Mouse (Mus musculus) bone marrow macrophage, adult 2 months (primary cell): ENCODE data around the gene Pde1c. TPM values are rescaled to one million over a fixed set of nuclear protein-coding genes. Genes with fewer than 3 reads are reported as not detected.

Source experiments
- H3K27ac ChIP-seq: 2 replicates; pipeline ENCODE4 v1.5.1; 2012; ENCODE audit warnings: low read depth, low read length; ENCODE audit not compliant: insufficient read depth
- H3K4me1 ChIP-seq: 2 replicates; pipeline ENCODE4 v1.6.1; 2012; ENCODE audit warnings: low read length; ENCODE audit not compliant: control insufficient read depth, insufficient read depth
- H3K4me3 ChIP-seq: 2 replicates; pipeline ENCODE4 v1.5.1; 2012; ENCODE audit warnings: mild to moderate bottlenecking, low read length, moderate library complexity; ENCODE audit not compliant: insufficient read depth
- CTCF ChIP-seq: IDR thresholded peaks from 2 replicates; pipeline ENCODE4 v1.5.1; 2012; ENCODE audit warnings: low read depth, mild to moderate bottlenecking, low read length, moderate library complexity
- POLR2A ChIP-seq: IDR thresholded peaks from 2 replicates; pipeline ENCODE4 v1.6.1; 2012; ENCODE audit warnings: mild to moderate bottlenecking, low read depth, low read length, borderline replicate concordance
- polyA plus RNA-seq: library from polyadenylated mRNA; stranded (reverse); fragments of >200 nt; gene quantifications from 2 replicates; pipeline ENCODE4 v1.2.4, GENCODE M21; 2012; ENCODE audit not compliant: missing spikeins, insufficient read depth, insufficient read length

Pde1c gene
- polyA plus RNA-seq, 1 experiment: not detected

DNA sequence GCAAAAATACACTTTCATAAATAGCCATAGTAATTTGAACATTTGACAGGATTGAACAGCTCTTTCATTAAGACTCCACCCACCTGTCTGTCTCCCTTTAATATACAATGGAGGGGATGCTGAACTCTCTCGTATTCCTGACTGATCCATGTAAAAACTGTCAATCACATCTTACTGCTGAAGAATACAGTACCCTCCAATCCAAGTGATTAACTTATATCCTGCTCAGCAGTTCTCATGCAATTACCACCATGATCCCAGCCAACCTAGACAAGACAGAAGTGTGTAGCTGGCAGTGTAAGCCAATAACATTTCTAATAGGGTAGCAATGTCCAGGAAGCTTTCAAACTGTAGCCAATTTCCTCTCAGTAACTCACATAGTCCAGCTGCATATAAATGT, 226.9 kb downstream of the Pde1c start:
- TF ChIP-seq POLR2A (no peak), CTCF (no peak)
- H3K27ac ChIP-seq: no peak overlapping the region
- no peaks in the 10 kb centered on the region for H3K4me1 ChIP-seq
- H3K4me3 ChIP-seq: no peak overlapping the region

DNA sequence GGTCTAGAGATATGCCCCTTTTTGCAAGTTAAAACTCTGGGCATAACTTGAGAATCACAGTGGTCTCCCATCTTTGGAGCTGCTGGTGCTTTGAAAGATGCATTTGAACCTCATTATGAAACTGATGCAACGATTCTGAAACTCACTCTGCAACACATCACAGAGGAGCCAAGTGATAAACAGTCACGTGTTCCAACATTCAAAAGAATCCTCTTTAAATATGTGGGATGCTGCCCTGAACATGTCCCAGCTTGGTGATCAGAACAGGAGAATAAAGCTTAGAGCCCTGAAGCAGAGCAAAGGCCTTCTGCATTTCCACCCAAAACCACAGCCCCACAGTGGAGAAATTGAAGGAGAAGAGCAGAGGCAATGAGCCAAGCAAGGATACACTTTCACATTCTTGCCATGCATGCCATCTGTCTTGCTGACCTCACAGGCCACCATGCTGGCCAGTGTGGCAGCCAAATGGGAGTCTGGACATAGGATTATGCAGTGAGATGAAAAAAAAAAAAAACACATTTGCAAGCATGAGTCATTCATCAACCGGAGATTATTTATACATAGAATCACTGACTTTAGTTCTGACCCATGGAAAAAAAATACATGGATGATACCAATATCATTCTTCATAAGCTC, 233.0 kb downstream of the Pde1c start:
- Histone ChIP-seq H3K4me3 (no peak overlapping the region), H3K4me1 (no peaks in the 10 kb centered on the region), H3K27ac (no peak overlapping the region)
- no peak for TF ChIP-seq CTCF
- TF ChIP-seq POLR2A: no peak

DNA sequence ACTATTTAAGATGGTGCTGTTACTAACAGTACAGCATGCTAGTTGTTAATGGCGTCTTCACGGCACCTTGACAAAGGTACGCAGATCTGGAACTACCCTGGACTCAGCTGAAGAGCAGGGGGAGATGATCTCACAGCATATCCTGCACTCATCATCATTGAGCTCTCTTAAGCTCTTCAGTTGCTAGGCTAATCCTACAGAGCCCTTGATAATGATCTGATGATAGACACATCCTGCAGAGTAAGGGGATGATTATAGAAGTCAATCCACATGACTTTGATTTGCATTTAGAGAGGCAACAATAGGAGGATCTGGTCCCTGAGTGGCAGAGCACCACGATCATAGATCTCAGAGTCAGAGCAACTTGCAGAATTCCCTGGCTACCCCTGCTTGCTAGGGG, 236.8 kb downstream of the Pde1c start:
- no peak for TF ChIP-seq CTCF
- no peak for TF ChIP-seq POLR2A
- Histone ChIP-seq H3K4me3 (no peak overlapping the region), H3K4me1 (no peaks in the 10 kb centered on the region), H3K27ac (no peak overlapping the region)

DNA sequence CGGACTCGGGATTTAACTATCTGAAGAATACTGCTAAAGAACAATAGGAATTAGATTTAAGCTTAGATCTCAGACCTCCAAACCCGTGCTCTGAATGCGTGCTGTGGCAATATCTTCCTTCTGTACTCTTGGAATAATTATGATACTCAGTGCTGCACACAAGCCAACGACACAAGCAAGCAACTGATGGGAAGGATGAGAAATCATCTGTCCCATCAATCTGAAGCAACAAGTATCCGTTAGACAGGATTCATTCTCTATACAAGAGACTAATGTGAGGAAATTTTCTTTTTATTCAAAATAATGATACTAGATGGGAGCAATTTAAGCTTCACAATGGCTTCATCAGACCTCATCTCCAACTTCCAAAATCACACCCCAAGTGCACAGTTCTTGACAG, 237.5 kb downstream of the Pde1c start:
- Histone ChIP-seq H3K27ac (no peak overlapping the region), H3K4me1 (no peaks in the 10 kb centered on the region), H3K4me3 (no peak overlapping the region)
- TF ChIP-seq POLR2A (no peak), CTCF (no peak)

DNA sequence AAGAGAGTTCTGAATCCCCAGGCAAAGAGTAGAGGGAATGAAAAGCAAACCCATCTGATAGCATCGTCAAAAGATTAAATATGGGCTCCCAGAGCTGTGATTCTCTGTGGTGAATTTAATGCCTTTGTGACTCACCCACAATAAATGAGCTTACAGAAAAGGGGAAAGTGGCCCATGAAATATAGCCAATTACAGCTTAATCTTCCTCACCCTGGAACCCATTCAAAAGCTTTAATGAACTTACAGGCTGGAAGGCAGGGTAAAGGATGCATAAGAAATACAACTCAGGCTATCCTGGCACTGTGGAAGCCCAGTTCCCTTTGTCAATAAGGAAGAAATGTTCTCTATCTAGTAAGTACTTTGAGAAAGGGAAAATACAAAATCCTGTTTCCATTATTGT, 240.8 kb downstream of the Pde1c start:
- H3K4me3 ChIP-seq: no peak overlapping the region
- H3K27ac ChIP-seq: no peak overlapping the region
- no peaks in the 10 kb centered on the region for H3K4me1 ChIP-seq
- TF ChIP-seq CTCF (no peak), POLR2A (no peak)

DNA sequence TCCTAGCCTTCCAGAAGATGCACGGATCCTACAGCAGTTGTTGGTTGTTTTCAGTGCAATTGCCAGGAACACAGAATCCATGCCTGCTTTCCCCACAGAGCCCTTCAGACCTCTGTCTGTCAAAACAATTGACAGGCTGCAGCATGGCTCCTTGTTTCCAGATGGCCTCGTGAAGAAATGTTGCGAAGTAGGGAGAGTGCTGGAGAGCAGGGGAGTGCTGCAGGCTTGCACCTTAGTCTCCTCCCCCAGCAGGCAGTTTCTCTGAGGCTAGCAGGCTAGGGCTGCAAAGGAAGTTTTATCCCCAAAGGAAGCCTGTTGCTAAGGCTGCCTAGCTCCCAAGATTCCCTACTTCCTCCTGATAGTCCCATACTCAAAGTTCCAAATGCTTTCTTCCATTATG, 246.1 kb downstream of the Pde1c start:
- no peak overlapping the region for H3K27ac ChIP-seq
- H3K4me3 ChIP-seq: no peak overlapping the region
- H3K4me1 ChIP-seq: no peaks in the 10 kb centered on the region
- no peak for TF ChIP-seq POLR2A
- no peak for TF ChIP-seq CTCF

DNA sequence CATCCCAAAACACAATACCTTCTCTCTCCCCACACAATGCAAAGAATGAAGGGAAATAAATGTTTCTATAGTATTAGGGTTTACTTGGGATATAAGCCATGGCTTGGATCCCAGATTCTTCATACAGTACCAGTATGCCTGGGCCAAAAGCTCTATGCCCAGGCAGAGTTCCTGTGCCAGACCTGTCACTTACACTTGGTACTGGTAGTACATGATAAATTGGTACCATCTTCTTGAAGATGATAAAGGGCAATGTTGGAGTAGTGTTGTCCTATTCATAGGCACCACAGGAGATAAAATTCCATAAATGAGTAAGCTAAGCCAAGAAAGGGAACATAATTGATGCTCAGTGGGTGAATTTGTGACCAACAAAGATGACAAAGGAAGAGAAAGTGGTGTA, 258.6 kb downstream of the Pde1c start:
- TF ChIP-seq POLR2A: no peak
- no peak for TF ChIP-seq CTCF
- no peak overlapping the region for H3K27ac ChIP-seq
- no peak overlapping the region for H3K4me3 ChIP-seq

DNA sequence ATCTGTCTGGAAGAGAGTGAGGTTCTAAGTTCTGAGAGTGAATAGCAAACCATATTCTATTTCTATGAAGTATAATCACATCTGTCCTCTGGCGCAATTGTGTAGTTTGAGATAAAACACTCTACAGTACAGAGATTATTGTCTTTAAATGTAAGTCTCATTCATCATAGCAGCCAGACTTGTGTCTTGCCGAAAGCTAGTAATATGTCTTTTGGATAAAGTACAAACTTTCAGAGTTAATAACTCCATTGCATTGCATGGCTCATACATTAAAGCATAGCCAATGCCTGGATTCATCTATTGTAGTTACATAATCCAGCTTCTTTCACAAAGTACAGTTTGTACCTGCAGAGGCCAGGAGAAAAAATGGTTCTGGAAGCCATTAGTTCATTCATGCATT, 262.8 kb downstream of the Pde1c start:
- no peak overlapping the region for H3K27ac ChIP-seq
- no peak overlapping the region for H3K4me3 ChIP-seq
- H3K4me1 ChIP-seq: no peaks in the 10 kb centered on the region
- TF ChIP-seq CTCF: no peak
- no peak for TF ChIP-seq POLR2A

More for the DNA sequence above, 258.6 kb downstream of the Pde1c start:
- H3K4me1 ChIP-seq: no peaks in the 10 kb centered on the region

DNA sequence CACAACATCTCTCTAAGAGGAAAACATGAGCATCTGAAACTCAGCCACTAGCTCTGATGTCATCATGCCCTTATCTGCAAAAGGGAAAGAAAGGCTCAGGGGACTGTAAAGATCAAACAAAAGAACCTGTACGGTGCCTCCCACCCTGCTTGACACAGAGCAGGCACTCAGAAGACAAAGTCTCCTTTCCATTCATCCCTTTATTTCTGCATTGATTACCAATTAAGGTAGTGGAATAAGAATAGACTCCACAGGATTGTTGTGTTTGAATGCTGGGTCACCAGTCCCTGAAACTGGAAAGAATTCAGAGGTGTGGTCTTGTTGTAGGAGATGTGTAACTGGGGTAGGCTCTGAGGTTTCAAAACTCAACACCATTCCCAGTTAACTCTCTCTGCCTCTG, 276.7 kb downstream of the Pde1c start:
- TF ChIP-seq CTCF (no peak), POLR2A (no peak)
- Histone ChIP-seq H3K4me1 (no peaks in the 10 kb centered on the region), H3K4me3 (no peak overlapping the region), H3K27ac (no peak overlapping the region)

DNA sequence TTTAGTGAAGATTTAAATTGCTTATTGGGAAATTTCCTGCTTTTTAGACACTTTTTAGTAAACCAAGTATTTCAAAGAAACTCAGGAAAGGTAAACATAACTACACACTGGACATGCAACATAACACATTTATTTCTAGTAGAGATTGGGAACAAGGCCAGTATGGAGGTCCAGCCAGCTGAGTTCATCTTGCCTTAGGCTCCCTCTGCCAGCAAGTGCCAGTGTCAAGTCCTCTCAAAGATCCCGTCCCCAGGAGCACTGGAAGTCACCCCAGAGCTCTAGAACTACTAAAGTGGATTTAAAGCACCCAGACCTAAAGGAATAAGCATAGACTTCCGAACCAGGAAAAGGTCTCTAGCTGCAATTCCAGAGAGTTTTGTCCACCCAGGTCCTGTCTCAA, 279.6 kb downstream of the Pde1c start:
- Histone ChIP-seq H3K4me1 (no peaks in the 10 kb centered on the region), H3K4me3 (no peak overlapping the region), H3K27ac (no peak overlapping the region)
- TF ChIP-seq POLR2A (no peak), CTCF (no peak)

DNA sequence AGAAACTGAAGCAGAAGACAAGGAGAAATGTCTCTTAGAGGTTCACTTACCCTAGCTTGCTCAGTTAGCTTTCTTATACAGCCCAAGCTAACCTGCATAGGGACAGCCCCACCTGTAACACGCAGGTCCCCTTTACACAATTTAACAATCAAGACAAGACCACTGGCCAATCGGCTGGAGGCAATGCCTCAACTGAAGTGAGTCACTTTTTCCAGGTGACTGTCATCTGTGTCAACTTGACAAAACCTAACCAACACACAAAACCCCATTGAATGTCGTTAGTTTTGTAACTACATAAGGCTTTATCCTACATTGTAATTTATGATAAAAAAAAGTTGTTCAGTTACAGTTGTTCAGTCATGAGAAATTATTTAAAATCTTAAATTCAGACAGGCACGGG, 284.1 kb downstream of the Pde1c start:
- TF ChIP-seq CTCF (no peak), POLR2A (no peak)
- Histone ChIP-seq H3K4me3 (no peak overlapping the region), H3K4me1 (no peaks in the 10 kb centered on the region), H3K27ac (no peak overlapping the region)
